Mouse (Mus musculus): ENCODE data around the gene Inhbc.

DNA sequence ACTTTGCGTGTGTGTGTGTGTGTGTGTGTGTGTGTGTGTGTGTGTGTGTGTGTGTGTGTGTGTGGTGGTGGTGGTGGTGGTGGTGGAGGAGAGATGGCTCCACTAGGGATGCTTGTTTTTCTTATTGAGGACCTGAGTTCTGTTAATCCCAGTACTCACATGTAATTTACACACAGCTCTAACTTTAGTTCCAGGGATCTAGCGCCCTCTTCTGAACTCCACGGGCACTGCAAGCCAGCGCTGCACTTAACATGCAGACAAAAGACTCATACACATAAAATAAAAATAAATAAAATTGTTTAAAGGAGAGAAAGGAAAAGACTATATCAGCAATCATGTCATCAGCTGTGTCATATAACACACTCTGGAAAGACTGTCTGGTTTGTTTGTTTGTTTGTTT, 21.3 kb downstream of the Inhbc start:
- TF ChIP-seq CTCF (IDR thresholded peaks at IDR 0.05; ENCODE audit: borderline replicate concordance, insufficient read depth, low read depth, low read length), result peak; percentile 16; the same call in 1 of the 2 replicates
- no peak for TF ChIP-seq POLR2A (IDR thresholded peaks at IDR 0.05; ENCODE audit: borderline replicate concordance, insufficient read depth, low read length)

Data from cerebellum, adult 2 months (tissue).